Mouse (Mus musculus): ENCODE results near the gene Gm43738. TPM values are rescaled to one million over a fixed set of nuclear protein-coding genes. Genes with fewer than 3 reads are reported as not detected.
A peak's percentile ranks its signal among the peaks of the same experiment; 100 is the strongest.

The Gm43738 gene
- polyA plus RNA-seq, 1 experiment from 2014 or later, result not detected

GRCm38 (mm10) chr3:89101812-89102494 lies 1.1 kb upstream of the Gm43738 start, which contains the start of gene Fdps:
Gene Fdps (minus strand): TSS chr3:89101959.
- H3K4me2 ChIP-seq (replicated peaks), result peak within 1 kb of the TSS; percentile 85
- peak; percentile 99 for ATAC-seq (ENCODE audit: insufficient number of reproducible peaks, low FRiP score, low TSS enrichment, low read depth)
- WGBS, result under 1% methylated on average over 26 of the region's 26 CpGs
- H3K36me3 ChIP-seq, result peaks cover 30% of the 10 kb centered on the region
- peak within 1 kb of the TSS; percentile 74 for H3K27ac ChIP-seq (replicated peaks)
- H3K9ac ChIP-seq, result peak within 1 kb of the TSS; percentile 44
- peak within 1 kb of the TSS; percentile 74 for H3K4me3 ChIP-seq (replicated peaks)
- no peaks in the 10 kb centered on the region for H3K27me3 ChIP-seq
- H3K9me3 ChIP-seq (replicated peaks), result no peaks in the 10 kb centered on the region
- H3K4me1 ChIP-seq, result peaks cover 31% of the 10 kb centered on the region

- Histone ChIP-seq H3K27ac (replicated peaks) (peak overlapping the region; percentile 68), H3K9me3 (replicated peaks) (no peaks in the 10 kb centered on the region), H3K9ac (peak overlapping the region; percentile 44), H3K27me3 (no peaks in the 10 kb centered on the region), H3K4me3 (replicated peaks) (peak overlapping the region; percentile 74), H3K4me1 (peaks cover 31% of the 10 kb centered on the region), H3K4me2 (replicated peaks) (peak overlapping the region; percentile 85), H3K36me3 (peaks cover 35% of the 10 kb centered on the region)
- ATAC-seq (ENCODE audit: insufficient number of reproducible peaks, low FRiP score, low TSS enrichment, low read depth), result peak; percentile 1; the same call in 1 of the 2 replicates
- WGBS, result under 1% methylated on average over 19 of the region's 19 CpGs
Observed at GRCm38 (mm10) chr3:89101459-89101811, 536 bp upstream of the Gm43738 start.

GRCm38 (mm10) chr3:89094021-89094420 lies 6.9 kb downstream of the Gm43738 start:
- peaks cover 50% of the 10 kb centered on the region for H3K36me3 ChIP-seq
- H3K27me3 ChIP-seq, result peaks cover 8% of the 10 kb centered on the region; the same call in 1 of the 2 replicates
- H3K4me2 ChIP-seq (replicated peaks), result no peak overlapping the region; the same call in 1 of the 2 replicates
- 0 out of 2 replicates have a peak overlapping the region, but pooled peaks have one; percentile 70 for H3K4me3 ChIP-seq (replicated peaks)
- WGBS, result 82% methylated on average over 10 of the region's 10 CpGs
- 0 out of 2 replicates have a peak overlapping the region, but pooled peaks have one; percentile 28 for H3K27ac ChIP-seq (replicated peaks)
- peaks cover 33% of the 10 kb centered on the region for H3K4me1 ChIP-seq
- H3K9me3 ChIP-seq (replicated peaks), result no peaks in the 10 kb centered on the region
- no peak for ATAC-seq (ENCODE audit: insufficient number of reproducible peaks, low FRiP score, low TSS enrichment, low read depth)
- no peak overlapping the region for H3K9ac ChIP-seq

GRCm38 (mm10) chr3:89093175-89093574 lies 7.7 kb downstream of the Gm43738 start, which contains the start of gene Rusc1:
Gene Rusc1 (minus strand): TSS chr3:89093311.
- 1% methylated on average over 18 of the region's 18 CpGs for WGBS
- ATAC-seq (ENCODE audit: insufficient number of reproducible peaks, low FRiP score, low TSS enrichment, low read depth), result peak; percentile 74

GRCm38 (mm10) chr3:89092509-89093090 lies 8.3 kb downstream of the Gm43738 start:
- no peak for ATAC-seq (ENCODE audit: insufficient number of reproducible peaks, low FRiP score, low TSS enrichment, low read depth)
- peak overlapping the region; percentile 70 for H3K4me3 ChIP-seq (replicated peaks)
- no peak overlapping the region for H3K27ac ChIP-seq (replicated peaks)
- H3K4me1 ChIP-seq, result peaks cover 42% of the 10 kb centered on the region
- 18% methylated on average over 11 of the region's 11 CpGs for WGBS
- peak overlapping the region; percentile 28; the same call in 1 of the 2 replicates for H3K9ac ChIP-seq
- peaks cover 8% of the 10 kb centered on the region; the same call in 1 of the 2 replicates for H3K27me3 ChIP-seq
- H3K36me3 ChIP-seq, result peaks cover 35% of the 10 kb centered on the region
- H3K9me3 ChIP-seq (replicated peaks), result no peaks in the 10 kb centered on the region
- H3K4me2 ChIP-seq (replicated peaks), result peak overlapping the region; percentile 100

More at GRCm38 (mm10) chr3:89093175-89093574, 7.7 kb downstream of the Gm43738 start, which contains the start of gene Rusc1:
- 0 out of 2 replicates have a peak within 1 kb of the TSS, but pooled peaks have one; percentile 28 for H3K27ac ChIP-seq (replicated peaks)
- H3K9ac ChIP-seq, result peak within 1 kb of the TSS; percentile 28; the same call in 1 of the 2 replicates
- H3K4me1 ChIP-seq, result peaks cover 39% of the 10 kb centered on the region
- no peaks in the 10 kb centered on the region for H3K9me3 ChIP-seq (replicated peaks)
- H3K27me3 ChIP-seq, result peaks cover 8% of the 10 kb centered on the region; the same call in 1 of the 2 replicates
- H3K36me3 ChIP-seq, result peaks cover 41% of the 10 kb centered on the region
- H3K4me3 ChIP-seq (replicated peaks), result peak within 1 kb of the TSS; percentile 70
- H3K4me2 ChIP-seq (replicated peaks), result peak within 1 kb of the TSS; percentile 100

GRCm38 (mm10) chr3:89091811-89092508 lies 8.9 kb downstream of the Gm43738 start:
- peak overlapping the region; percentile 59; the same call in 1 of the 2 replicates for H3K9ac ChIP-seq
- 15% methylated on average over 20 of the region's 20 CpGs for WGBS
- peak overlapping the region; percentile 90; the same call in 1 of the 2 replicates for H3K27ac ChIP-seq (replicated peaks)
- H3K36me3 ChIP-seq, result peaks cover 30% of the 10 kb centered on the region
- H3K9me3 ChIP-seq (replicated peaks), result no peaks in the 10 kb centered on the region
- ATAC-seq (ENCODE audit: insufficient number of reproducible peaks, low FRiP score, low TSS enrichment, low read depth), result no peak
- H3K27me3 ChIP-seq, result peaks cover 8% of the 10 kb centered on the region; the same call in 1 of the 2 replicates
- peak overlapping the region; percentile 100 for H3K4me2 ChIP-seq (replicated peaks)
- peak overlapping the region; percentile 70 for H3K4me3 ChIP-seq (replicated peaks)
- H3K4me1 ChIP-seq, result peaks cover 44% of the 10 kb centered on the region

GRCm38 (mm10) chr3:89090694-89091655 lies 9.9 kb downstream of the Gm43738 start:
- H3K4me1 ChIP-seq, result peaks cover 44% of the 10 kb centered on the region
- peaks cover 25% of the 10 kb centered on the region for H3K36me3 ChIP-seq
- H3K4me3 ChIP-seq (replicated peaks), result peak overlapping the region; percentile 70
- H3K27me3 ChIP-seq, result peaks cover 8% of the 10 kb centered on the region; the same call in 1 of the 2 replicates
- H3K9me3 ChIP-seq (replicated peaks), result no peaks in the 10 kb centered on the region
- peak overlapping the region; percentile 90 for H3K27ac ChIP-seq (replicated peaks)
- WGBS, result under 1% methylated on average over 73 of the region's 74 CpGs
- ATAC-seq (ENCODE audit: insufficient number of reproducible peaks, low FRiP score, low TSS enrichment, low read depth), result peak; percentile 82
- peak overlapping the region; percentile 59 for H3K9ac ChIP-seq
- H3K4me2 ChIP-seq (replicated peaks), result peak overlapping the region; percentile 100

- peak; percentile 78 for ATAC-seq (ENCODE audit: insufficient number of reproducible peaks, low FRiP score, low TSS enrichment, low read depth)
- under 1% methylated on average over 39 of the region's 40 CpGs for WGBS
- H3K4me1 ChIP-seq, result peaks cover 44% of the 10 kb centered on the region
Observed at GRCm38 (mm10) chr3:89089882-89090591, 10.9 kb downstream of the Gm43738 start.

GRCm38 (mm10) chr3:89088974-89089373 lies 11.9 kb downstream of the Gm43738 start:
- Histone ChIP-seq H3K9me3 (replicated peaks) (no peaks in the 10 kb centered on the region), H3K9ac (no peak overlapping the region; the same call in 1 of the 2 replicates), H3K4me2 (replicated peaks) (peak overlapping the region; percentile 100), H3K27ac (replicated peaks) (no peak overlapping the region), H3K4me1 (peaks cover 43% of the 10 kb centered on the region), H3K36me3 (peaks cover 21% of the 10 kb centered on the region; the same call in 1 of the 2 replicates), H3K27me3 (peaks cover 8% of the 10 kb centered on the region; the same call in 1 of the 2 replicates), H3K4me3 (replicated peaks) (peak overlapping the region; percentile 70)
- 53% methylated on average over 14 of the region's 14 CpGs for WGBS
- ATAC-seq (ENCODE audit: insufficient number of reproducible peaks, low FRiP score, low TSS enrichment, low read depth), result no peak

More at GRCm38 (mm10) chr3:89089882-89090591, 10.9 kb downstream of the Gm43738 start:
- Histone ChIP-seq H3K27ac (replicated peaks) (peak overlapping the region; percentile 90), H3K9ac (peak overlapping the region; percentile 59), H3K4me3 (replicated peaks) (peak overlapping the region; percentile 70), H3K36me3 (peaks cover 21% of the 10 kb centered on the region), H3K9me3 (replicated peaks) (no peaks in the 10 kb centered on the region), H3K4me2 (replicated peaks) (peak overlapping the region; percentile 100), H3K27me3 (peaks cover 8% of the 10 kb centered on the region; the same call in 1 of the 2 replicates)
